Mouse (Mus musculus) hindbrain, embryonic 16.5 days (tissue): ENCODE measurements at regions not wholly inside any gene's neighbourhood (a gene's known extent, or its start where the extent isn't known, plus 50 kb on each side); places are given as distances from the start of the nearest gene placed in this dataset.

Experiments
- ATAC-seq: fragments of 200-750 bp; cut with Nextera tagmentation; 2 replicates; pipeline ENCODE4 v1.8.0; 2017; ENCODE audit warnings: moderate TSS enrichment, moderate library complexity
- H3K27ac ChIP-seq: fragments of 300-500 bp; sonication (generic); 2 replicates; pipeline ENCODE4 v1.5.1; 2014; ENCODE audit warnings: low read depth, mild to moderate bottlenecking, control low read depth, low read length, moderate library complexity
- H3K27me3 ChIP-seq: fragments of 300-500 bp; sonication (generic); replicated peaks from 2 replicates; pipeline ENCODE4 v1.6.1; 2014; ENCODE audit warnings: low read length; ENCODE audit not compliant: control insufficient read depth, insufficient read depth
- H3K36me3 ChIP-seq: fragments of 300-500 bp; sonication (generic); 2 replicates; pipeline ENCODE4 v1.6.1; 2014; ENCODE audit warnings: mild to moderate bottlenecking, low read length, moderate library complexity, mixed read lengths; ENCODE audit not compliant: control insufficient read depth, insufficient read depth
- H3K4me1 ChIP-seq: fragments of 300-500 bp; sonication (generic); 2 replicates; pipeline ENCODE4 v1.6.1; 2014; ENCODE audit warnings: low read depth, low read length; ENCODE audit not compliant: control insufficient read depth, insufficient read depth
- H3K4me2 ChIP-seq: fragments of 300-500 bp; sonication (generic); 2 replicates; pipeline ENCODE4 v1.6.1; 2014; ENCODE audit warnings: mild to moderate bottlenecking, low read length, control low read depth, moderate library complexity
- H3K4me3 ChIP-seq: fragments of 300-500 bp; sonication (generic); 2 replicates; pipeline ENCODE4 v1.5.1; 2014; ENCODE audit warnings: mild to moderate bottlenecking, low read length, control low read depth, moderate library complexity
- H3K9ac ChIP-seq: fragments of 300-500 bp; sonication (generic); 2 replicates; pipeline ENCODE4 v1.6.1; 2014; ENCODE audit warnings: low read depth, mild to moderate bottlenecking, control low read depth, low read length, moderate library complexity
- H3K9me3 ChIP-seq: fragments of 300-500 bp; sonication (generic); 2 replicates; pipeline ENCODE4 v1.6.1; 2014; ENCODE audit warnings: mild to moderate bottlenecking, low read length, moderate library complexity; ENCODE audit not compliant: control insufficient read depth
- WGBS: fragments of 180-500 bp; shearing (Covaris S2); extraction: QIAGEN DNeasy Blood & Tissue Kit; methylation state at CpG from one replicate; pipeline ENCODE4 v1.1.7; 2014; 5-methylcytosine and 5-hydroxymethylcytosine counted together

- H3K4me2 ChIP-seq = no peak overlapping the region
- H3K9me3 ChIP-seq = no peaks in the 10 kb centered on the region
- no peaks in the 10 kb centered on the region for H3K4me1 ChIP-seq
- no peak overlapping the region for H3K4me3 ChIP-seq
- no peak overlapping the region for H3K27ac ChIP-seq
- H3K36me3 ChIP-seq = no peaks in the 10 kb centered on the region
- no peak for ATAC-seq
- no peaks in the 10 kb centered on the region for H3K27me3 ChIP-seq
- no peak overlapping the region for H3K9ac ChIP-seq
- 76% methylated on average over 5 of the region's 5 CpGs for WGBS
Observed at GRCm38 (mm10) chr12:73475020-73475419, 71.2 kb downstream of the Tmem30b start.

GRCm38 (mm10) chr12:73473111-73473510 lies 73.1 kb downstream of the Tmem30b start:
- H3K27ac ChIP-seq = no peak overlapping the region
- H3K9me3 ChIP-seq = no peaks in the 10 kb centered on the region
- H3K36me3 ChIP-seq = no peaks in the 10 kb centered on the region
- no peak overlapping the region for H3K9ac ChIP-seq
- WGBS = 71% methylated on average over 4 of the region's 4 CpGs
- H3K4me1 ChIP-seq = no peaks in the 10 kb centered on the region
- no peak overlapping the region for H3K4me3 ChIP-seq
- no peak for ATAC-seq
- no peak overlapping the region for H3K4me2 ChIP-seq
- no peaks in the 10 kb centered on the region for H3K27me3 ChIP-seq

- H3K4me2 ChIP-seq = no peak overlapping the region
- no peak for ATAC-seq
- H3K27me3 ChIP-seq = no peaks in the 10 kb centered on the region
- WGBS = 72% methylated on average over 9 of the region's 9 CpGs
- no peak overlapping the region for H3K4me3 ChIP-seq
- H3K4me1 ChIP-seq = no peaks in the 10 kb centered on the region
- H3K9ac ChIP-seq = no peak overlapping the region
- no peak overlapping the region for H3K27ac ChIP-seq
- H3K9me3 ChIP-seq = no peaks in the 10 kb centered on the region
- H3K36me3 ChIP-seq = no peaks in the 10 kb centered on the region
Observed at GRCm38 (mm10) chr12:73471966-73472365, 74.2 kb downstream of the Tmem30b start.

GRCm38 (mm10) chr12:73466484-73466883 lies 79.7 kb downstream of the Tmem30b start:
- Histone ChIP-seq H3K4me3 (no peak overlapping the region), H3K4me2 (no peak overlapping the region), H3K9me3 (no peaks in the 10 kb centered on the region), H3K9ac (no peak overlapping the region), H3K27me3 (no peaks in the 10 kb centered on the region), H3K27ac (no peak overlapping the region), H3K36me3 (no peaks in the 10 kb centered on the region), H3K4me1 (no peaks in the 10 kb centered on the region)
- WGBS = 84% methylated on average over 7 of the region's 7 CpGs
- ATAC-seq = no peak

GRCm38 (mm10) chr12:73465975-73466374 lies 80.2 kb downstream of the Tmem30b start:
- Histone ChIP-seq H3K36me3 (no peaks in the 10 kb centered on the region), H3K9me3 (no peaks in the 10 kb centered on the region), H3K9ac (no peak overlapping the region), H3K4me3 (no peak overlapping the region), H3K4me1 (no peaks in the 10 kb centered on the region), H3K4me2 (no peak overlapping the region), H3K27me3 (no peaks in the 10 kb centered on the region), H3K27ac (no peak overlapping the region)
- no peak for ATAC-seq
- WGBS = 75% methylated on average over 5 of the region's 5 CpGs

- Histone ChIP-seq H3K27ac (no peak overlapping the region), H3K36me3 (no peaks in the 10 kb centered on the region), H3K27me3 (no peaks in the 10 kb centered on the region), H3K9ac (no peak overlapping the region), H3K9me3 (no peaks in the 10 kb centered on the region), H3K4me1 (no peaks in the 10 kb centered on the region), H3K4me2 (no peak overlapping the region), H3K4me3 (no peak overlapping the region)
- ATAC-seq = no peak
- WGBS = 90% methylated on average over 5 of the region's 5 CpGs
Observed at GRCm38 (mm10) chr12:73464311-73464710, 81.9 kb downstream of the Tmem30b start.

- no peaks in the 10 kb centered on the region for H3K36me3 ChIP-seq
- no peak overlapping the region for H3K9ac ChIP-seq
- H3K27ac ChIP-seq = no peak overlapping the region; the same call in 1 of the 2 replicates
- H3K9me3 ChIP-seq = no peaks in the 10 kb centered on the region
- H3K4me2 ChIP-seq = no peak overlapping the region
- ATAC-seq = peak; percentile 45
- H3K27me3 ChIP-seq = no peaks in the 10 kb centered on the region
- H3K4me3 ChIP-seq = no peak overlapping the region
- no peaks in the 10 kb centered on the region for H3K4me1 ChIP-seq
- WGBS = 35% methylated on average over 5 of the region's 5 CpGs
Observed at GRCm38 (mm10) chr12:73462091-73462490, 84.1 kb downstream of the Tmem30b start.

- no peak overlapping the region for H3K4me2 ChIP-seq
- no peaks in the 10 kb centered on the region for H3K27me3 ChIP-seq
- H3K4me3 ChIP-seq = no peak overlapping the region
- H3K9me3 ChIP-seq = no peaks in the 10 kb centered on the region
- ATAC-seq = no peak
- no peak overlapping the region for H3K9ac ChIP-seq
- H3K27ac ChIP-seq = no peak overlapping the region
- no peaks in the 10 kb centered on the region for H3K36me3 ChIP-seq
- WGBS = 43% methylated on average over 2 of the region's 2 CpGs
- no peaks in the 10 kb centered on the region for H3K4me1 ChIP-seq
Observed at GRCm38 (mm10) chr12:73460291-73460761, 85.9 kb downstream of the Tmem30b start.

GRCm38 (mm10) chr12:73451257-73451656 lies 94.9 kb downstream of the Tmem30b start:
- Histone ChIP-seq H3K27ac (no peak overlapping the region), H3K9ac (no peak overlapping the region), H3K9me3 (no peaks in the 10 kb centered on the region), H3K4me3 (no peak overlapping the region), H3K4me2 (no peak overlapping the region), H3K4me1 (no peaks in the 10 kb centered on the region), H3K27me3 (no peaks in the 10 kb centered on the region), H3K36me3 (no peaks in the 10 kb centered on the region)
- 81% methylated on average over 3 of the region's 3 CpGs for WGBS
- ATAC-seq = no peak

- H3K27ac ChIP-seq = no peak overlapping the region
- H3K4me3 ChIP-seq = no peak overlapping the region
- H3K4me1 ChIP-seq = no peaks in the 10 kb centered on the region
- H3K4me2 ChIP-seq = no peak overlapping the region
- no peaks in the 10 kb centered on the region for H3K9me3 ChIP-seq
- H3K27me3 ChIP-seq = no peaks in the 10 kb centered on the region
- ATAC-seq = no peak
- no peak overlapping the region for H3K9ac ChIP-seq
- no peaks in the 10 kb centered on the region for H3K36me3 ChIP-seq
- WGBS = 71% methylated on average over 4 of the region's 4 CpGs
Observed at GRCm38 (mm10) chr12:73450541-73450940, 95.7 kb downstream of the Tmem30b start.
